Mouse (Mus musculus): ENCODE data around the gene Tmem156.
"Not testable (repeated sequence)": the region's sequence is repeated elsewhere in the genome, so short reads cannot be mapped to it uniquely, and the experiment has no call there.

Gene Tmem156

GRCm38 (mm10) chr5:65091921-65092320, at the start of gene Tmem156:
Tmem156 (minus strand) TSS chr5:65092132.
- no peak for DNase-seq (ENCODE audit: low spot score)

- no peak for DNase-seq (ENCODE audit: low spot score)
Observed at GRCm38 (mm10) chr5:65141242-65141641, 49.3 kb upstream of the Tmem156 start.

GRCm38 (mm10) chr5:65137073-65137472, 45.1 kb upstream of the Tmem156 start:
- DNase-seq (ENCODE audit: low spot score), result no peak

- no peak for DNase-seq (ENCODE audit: low spot score)
Observed at GRCm38 (mm10) chr5:65136159-65136558, 44.2 kb upstream of the Tmem156 start.

GRCm38 (mm10) chr5:65131211-65131879, 39.4 kb upstream of the Tmem156 start:
- no peak for DNase-seq (ENCODE audit: low spot score)

GRCm38 (mm10) chr5:65130528-65131210, 38.7 kb upstream of the Tmem156 start:
- DNase-seq (ENCODE audit: low spot score), result no peak

- no peak for DNase-seq (ENCODE audit: low spot score)
Observed at GRCm38 (mm10) chr5:65128481-65128880, 36.5 kb upstream of the Tmem156 start.

- DNase-seq (ENCODE audit: low spot score), result no peak
Observed at GRCm38 (mm10) chr5:65126137-65126536, 34.2 kb upstream of the Tmem156 start.

- no peak for DNase-seq (ENCODE audit: low spot score)
Observed at GRCm38 (mm10) chr5:65122616-65123015, 30.7 kb upstream of the Tmem156 start.

- no peak for DNase-seq (ENCODE audit: low spot score)
Observed at GRCm38 (mm10) chr5:65119918-65120317, 28.0 kb upstream of the Tmem156 start.

- no peak for DNase-seq (ENCODE audit: low spot score)
Observed at GRCm38 (mm10) chr5:65119495-65119894, 27.6 kb upstream of the Tmem156 start.

GRCm38 (mm10) chr5:65116789-65117188, 24.9 kb upstream of the Tmem156 start:
- DNase-seq (ENCODE audit: low spot score), result no peak

- DNase-seq (ENCODE audit: low spot score), result no peak
Observed at GRCm38 (mm10) chr5:65113323-65113722, 21.4 kb upstream of the Tmem156 start.

GRCm38 (mm10) chr5:65112225-65112624, 20.3 kb upstream of the Tmem156 start:
- DNase-seq (ENCODE audit: low spot score), result not testable (repeated sequence)

GRCm38 (mm10) chr5:65107773-65108432, 16.0 kb upstream of the Tmem156 start:
- DNase-seq (ENCODE audit: low spot score), result no peak

- peak; percentile 40 for DNase-seq (ENCODE audit: low spot score)
Observed at GRCm38 (mm10) chr5:65106876-65107772, 15.2 kb upstream of the Tmem156 start, which contains the start of gene Klhl5. Klhl5 (plus strand) TSS chr5:65107539.

GRCm38 (mm10) chr5:65102641-65103042, 10.7 kb upstream of the Tmem156 start:
- DNase-seq (ENCODE audit: low spot score), result no peak

GRCm38 (mm10) chr5:65102026-65102640, 10.2 kb upstream of the Tmem156 start:
- no peak for DNase-seq (ENCODE audit: low spot score)

GRCm38 (mm10) chr5:65101621-65102020, 9.7 kb upstream of the Tmem156 start:
- no peak for DNase-seq (ENCODE audit: low spot score)

- DNase-seq (ENCODE audit: low spot score), result no peak
Observed at GRCm38 (mm10) chr5:65101209-65101608, 9.3 kb upstream of the Tmem156 start.

GRCm38 (mm10) chr5:65100002-65100401, 8.1 kb upstream of the Tmem156 start:
- DNase-seq (ENCODE audit: low spot score), result no peak

- DNase-seq (ENCODE audit: low spot score), result no peak
Observed at GRCm38 (mm10) chr5:65097457-65097856, 5.5 kb upstream of the Tmem156 start.

Measured in layer of hippocampus, adult 9-10 months (tissue).